Mouse (Mus musculus) testis, postnatal 14 days (tissue): ENCODE results near the gene Ptprt.

Experiments
- DNase-seq: peaks from one replicate; pipeline ENCODE4 v3.0.0; 2021; ENCODE audit warnings: low spot score

Ptprt gene

GRCm38 (mm10) chr2:162409245-162409644, 251.7 kb downstream of the Ptprt start:
- no peak for DNase-seq

- DNase-seq = no peak
These were observed 259.4 kb downstream of the Ptprt start for GRCm38 (mm10) chr2:162401316-162402100.

- no peak for DNase-seq
These were observed 266.3 kb downstream of the Ptprt start for GRCm38 (mm10) chr2:162394601-162395000.

GRCm38 (mm10) chr2:162391834-162392233, 269.1 kb downstream of the Ptprt start:
- DNase-seq = no peak

GRCm38 (mm10) chr2:162377309-162377708, 283.6 kb downstream of the Ptprt start:
- DNase-seq = no peak

- DNase-seq = no peak
These were observed 311.9 kb downstream of the Ptprt start for GRCm38 (mm10) chr2:162349047-162349446.

GRCm38 (mm10) chr2:162341846-162342245, 319.1 kb downstream of the Ptprt start:
- no peak for DNase-seq

GRCm38 (mm10) chr2:162340231-162340630, 320.7 kb downstream of the Ptprt start:
- no peak for DNase-seq

- DNase-seq = no peak
These were observed 328.8 kb downstream of the Ptprt start for GRCm38 (mm10) chr2:162332066-162332683.

- DNase-seq = no peak
These were observed 331.5 kb downstream of the Ptprt start for GRCm38 (mm10) chr2:162329430-162329829.

- DNase-seq = no peak
These were observed 338.5 kb downstream of the Ptprt start for GRCm38 (mm10) chr2:162322411-162322810.

- no peak for DNase-seq
These were observed 353.0 kb downstream of the Ptprt start for GRCm38 (mm10) chr2:162307996-162308395.

GRCm38 (mm10) chr2:162294070-162294469, 366.9 kb downstream of the Ptprt start:
- no peak for DNase-seq

GRCm38 (mm10) chr2:162282606-162283005, 378.3 kb downstream of the Ptprt start:
- no peak for DNase-seq

GRCm38 (mm10) chr2:162282121-162282520, 378.8 kb downstream of the Ptprt start:
- DNase-seq = no peak

GRCm38 (mm10) chr2:162273826-162274225, 387.1 kb downstream of the Ptprt start:
- DNase-seq = no peak

GRCm38 (mm10) chr2:162251272-162251671, 409.7 kb downstream of the Ptprt start:
- DNase-seq = no peak

GRCm38 (mm10) chr2:162248296-162248695, 412.7 kb downstream of the Ptprt start:
- DNase-seq = no peak

GRCm38 (mm10) chr2:162222476-162222875, 438.5 kb downstream of the Ptprt start:
- DNase-seq = no peak

- no peak for DNase-seq
These were observed 440.4 kb downstream of the Ptprt start for GRCm38 (mm10) chr2:162220586-162220985.

- DNase-seq = no peak
These were observed 441.4 kb downstream of the Ptprt start for GRCm38 (mm10) chr2:162219507-162219906.

GRCm38 (mm10) chr2:162217896-162218295, 443.1 kb downstream of the Ptprt start:
- no peak for DNase-seq

GRCm38 (mm10) chr2:162212397-162212796, 448.6 kb downstream of the Ptprt start:
- DNase-seq = no peak

GRCm38 (mm10) chr2:162210564-162210963, 450.4 kb downstream of the Ptprt start:
- no peak for DNase-seq
